Mouse (Mus musculus): ENCODE measurements around the gene Lzts2. TPM values are rescaled to one million over a fixed set of nuclear protein-coding genes. Genes with fewer than 3 reads are reported as not detected.

The Lzts2 gene
- polyA plus RNA-seq, 1 experiment from 2014 or later: 63.2 TPM

Other genes with a start within 250 kb of the Lzts2 start
- gene Slf2, start 83.3 kb upstream of the Lzts2 start, polyA plus RNA-seq (2015; fragmentation: Nextera tagmentation; extraction: Ambion mirVana): 31.9 and 33.9 TPM in 2 replicates
- 13.7 and 16.2 TPM in 2 replicates for gene Sema4g, start 25.3 kb upstream of the Lzts2 start, polyA plus RNA-seq (2015; fragmentation: Nextera tagmentation; extraction: Ambion mirVana)
- 20.5 and 22.5 TPM in 2 replicates for gene Twnk, start 8.8 kb upstream of the Lzts2 start, polyA plus RNA-seq (2015; fragmentation: Nextera tagmentation; extraction: Ambion mirVana)
- 73.8 and 76.7 TPM in 2 replicates for gene Mrpl43, start 8.0 kb upstream of the Lzts2 start, polyA plus RNA-seq (2015; fragmentation: Nextera tagmentation; extraction: Ambion mirVana)
- 0.40 and 0.43 TPM in 2 replicates for gene Pdzd7, start 31.3 kb downstream of the Lzts2 start, polyA plus RNA-seq (2015; fragmentation: Nextera tagmentation; extraction: Ambion mirVana)
- 19.0 and 19.4 TPM in 2 replicates for gene Sfxn3, start 33.1 kb downstream of the Lzts2 start, polyA plus RNA-seq (2015; fragmentation: Nextera tagmentation; extraction: Ambion mirVana)
- gene Kazald1, start 60.8 kb downstream of the Lzts2 start, polyA plus RNA-seq (2015; fragmentation: Nextera tagmentation; extraction: Ambion mirVana): 1.5 and 1.8 TPM in 2 replicates
- gene Tlx1, start 136.3 kb downstream of the Lzts2 start, polyA plus RNA-seq (2015; fragmentation: Nextera tagmentation; extraction: Ambion mirVana): 0.11 and 0.14 TPM in 2 replicates
- 0.08 TPM in 1 of 2 replicates, not detected in the other for gene Lbx1, start 221.4 kb downstream of the Lzts2 start, polyA plus RNA-seq (2015; fragmentation: Nextera tagmentation; extraction: Ambion mirVana)

All from intestine, embryonic 15.5 days (tissue).